Mouse (Mus musculus) forebrain, embryonic 14.5 days (tissue): Measurements from ENCODE around the gene Cd320. TPM values are rescaled to one million over a fixed set of nuclear protein-coding genes. Genes with fewer than 3 reads are reported as not detected.
A peak's percentile ranks its signal among the peaks of the same experiment; 100 is the strongest.

Experiments
- ATAC-seq: fragments of 200-750 bp; cut with Nextera tagmentation; 2 replicates; pipeline ENCODE4 v1.8.0; 2017; ENCODE audit warnings: mild to moderate bottlenecking, moderate library complexity
- DNase-seq: peaks from one replicate; pipeline ENCODE4 v3.0.0-alpha.2; 2015; ENCODE audit warnings: low spot score
- H3K27ac ChIP-seq: fragments of 300-500 bp; sonication (generic); 2 replicates; pipeline ENCODE4 v1.5.1; 2014; ENCODE audit warnings: low read depth, mild to moderate bottlenecking, control low read depth, low read length, moderate library complexity
- H3K27me3 ChIP-seq: fragments of 300-500 bp; sonication (generic); replicated peaks from 2 replicates; pipeline ENCODE4 v1.6.1; 2014; ENCODE audit warnings: low read length, control low read depth, mixed read lengths; ENCODE audit not compliant: control insufficient read depth, insufficient read depth
- H3K36me3 ChIP-seq: fragments of 300-500 bp; sonication (generic); 2 replicates; pipeline ENCODE4 v1.6.1; 2014; ENCODE audit warnings: low read length, control low read depth; ENCODE audit not compliant: control insufficient read depth, insufficient read depth
- H3K4me1 ChIP-seq: fragments of 300-500 bp; sonication (generic); 2 replicates; pipeline ENCODE4 v1.6.1; 2014; ENCODE audit warnings: antibody characterized with exemption, low read length, control low read depth; ENCODE audit not compliant: control insufficient read depth, insufficient read depth
- H3K4me2 ChIP-seq: fragments of 300-500 bp; sonication (generic); 2 replicates; pipeline ENCODE4 v1.6.1; 2014; ENCODE audit warnings: mild to moderate bottlenecking, control low read depth, low read length
- H3K4me3 ChIP-seq: fragments of 300-500 bp; sonication (generic); 2 replicates; pipeline ENCODE4 v1.5.1; 2014; ENCODE audit warnings: low read depth, low read length, control low read depth
- H3K9ac ChIP-seq: fragments of 300-500 bp; sonication (generic); 2 replicates; pipeline ENCODE4 v1.6.1; 2014; ENCODE audit warnings: mild to moderate bottlenecking, low read length, control low read depth, moderate library complexity
- H3K9me3 ChIP-seq: fragments of 300-500 bp; sonication (generic); replicated peaks from 2 replicates; pipeline ENCODE4 v1.6.1; 2016; ENCODE audit warnings: low read length, control low read depth, mixed read lengths; ENCODE audit not compliant: control insufficient read depth
- WGBS: fragments of 180-500 bp; shearing (Covaris S2); extraction: QIAGEN DNeasy Blood & Tissue Kit; methylation state at CpG from one replicate; pipeline ENCODE4 v1.1.7; 2014; 5-methylcytosine and 5-hydroxymethylcytosine counted together
- polyA plus RNA-seq: library from polyadenylated mRNA; unstranded; fragments of >200 nt; fragmentation: Nextera tagmentation; extraction: Ambion mirVana; gene quantifications from 2 replicates; pipeline ENCODE4 v1.2.1, GENCODE M21; 2014

Gene Cd320
- 66.8 and 86.0 TPM in 2 replicates for polyA plus RNA-seq

- Histone ChIP-seq H3K9me3 (no peaks in the 10 kb centered on the region), H3K27me3 (no peaks in the 10 kb centered on the region), H3K36me3 (peaks cover 27% of the 10 kb centered on the region), H3K4me3 (peak within 1 kb of the TSS; percentile 73), H3K9ac (peak within 1 kb of the TSS; percentile 75), H3K4me2 (peak within 1 kb of the TSS; percentile 96), H3K27ac (no peak within 1 kb of the TSS; the same call in 1 of the 2 replicates), H3K4me1 (peaks cover 6% of the 10 kb centered on the region)
- DNase-seq = peak; percentile 96
- ATAC-seq = peak; percentile 96
- WGBS = under 1% methylated on average over 45 of the region's 45 CpGs
Observed at GRCm38 (mm10) chr17:33842966-33843795, at the start of gene Cd320. TSS of gene Cd320 (plus strand) at chr17:33843091.

GRCm38 (mm10) chr17:33798306-33798705, 44.6 kb upstream of the Cd320 start:
- no peak for DNase-seq
- H3K27me3 ChIP-seq = no peaks in the 10 kb centered on the region
- no peak overlapping the region for H3K9ac ChIP-seq
- no peaks in the 10 kb centered on the region for H3K4me1 ChIP-seq
- H3K27ac ChIP-seq = no peak overlapping the region
- H3K36me3 ChIP-seq = no peaks in the 10 kb centered on the region
- H3K9me3 ChIP-seq = no peaks in the 10 kb centered on the region
- ATAC-seq = no peak
- no peak overlapping the region for H3K4me2 ChIP-seq
- 43% methylated on average over 3 of the region's 3 CpGs for WGBS
- no peak overlapping the region for H3K4me3 ChIP-seq

GRCm38 (mm10) chr17:33799277-33799676, 43.6 kb upstream of the Cd320 start:
- Histone ChIP-seq H3K4me3 (no peak overlapping the region), H3K4me2 (no peak overlapping the region), H3K9me3 (no peaks in the 10 kb centered on the region), H3K36me3 (no peaks in the 10 kb centered on the region), H3K4me1 (no peaks in the 10 kb centered on the region), H3K27me3 (no peaks in the 10 kb centered on the region), H3K9ac (no peak overlapping the region), H3K27ac (no peak overlapping the region)
- 69% methylated on average over 1 of the region's 1 CpGs for WGBS
- ATAC-seq (no peak), DNase-seq (no peak)

- Histone ChIP-seq H3K36me3 (no peaks in the 10 kb centered on the region), H3K27me3 (no peaks in the 10 kb centered on the region), H3K27ac (no peak overlapping the region), H3K9ac (no peak overlapping the region), H3K4me1 (no peaks in the 10 kb centered on the region), H3K9me3 (no peaks in the 10 kb centered on the region), H3K4me2 (no peak overlapping the region), H3K4me3 (no peak overlapping the region)
- ATAC-seq (no peak), DNase-seq (peak; percentile 61)
- WGBS = 4% methylated on average over 2 of the region's 2 CpGs
Observed at GRCm38 (mm10) chr17:33802221-33802620, 40.7 kb upstream of the Cd320 start.

GRCm38 (mm10) chr17:33804205-33804604, 38.7 kb upstream of the Cd320 start:
- Histone ChIP-seq H3K36me3 (no peaks in the 10 kb centered on the region), H3K9ac (no peak overlapping the region), H3K4me3 (no peak overlapping the region), H3K4me2 (no peak overlapping the region), H3K4me1 (no peaks in the 10 kb centered on the region), H3K9me3 (no peaks in the 10 kb centered on the region), H3K27me3 (no peaks in the 10 kb centered on the region), H3K27ac (no peak overlapping the region)
- no peak for DNase-seq
- whole genome bisulfite sequencing = 48% methylated on average over 4 of the region's 4 CpGs
- ATAC-seq = no peak

GRCm38 (mm10) chr17:33804745-33805144, 38.1 kb upstream of the Cd320 start:
- Histone ChIP-seq H3K4me3 (no peak overlapping the region), H3K4me2 (no peak overlapping the region), H3K9ac (no peak overlapping the region), H3K27me3 (no peaks in the 10 kb centered on the region), H3K27ac (no peak overlapping the region), H3K4me1 (no peaks in the 10 kb centered on the region), H3K9me3 (no peaks in the 10 kb centered on the region), H3K36me3 (no peaks in the 10 kb centered on the region)
- DNase-seq (no peak), ATAC-seq (no peak)
- 38% methylated on average over 1 of the region's 1 CpGs for WGBS

GRCm38 (mm10) chr17:33807181-33807888, 35.6 kb upstream of the Cd320 start:
- Histone ChIP-seq H3K4me1 (peaks cover 4% of the 10 kb centered on the region; the same call in 1 of the 2 replicates), H3K36me3 (no peaks in the 10 kb centered on the region), H3K9ac (no peak overlapping the region), H3K4me3 (no peak overlapping the region), H3K9me3 (no peaks in the 10 kb centered on the region), H3K27ac (no peak overlapping the region), H3K27me3 (no peaks in the 10 kb centered on the region), H3K4me2 (no peak overlapping the region)
- 75% methylated on average over 9 of the region's 9 CpGs for WGBS
- DNase-seq (no peak), ATAC-seq (no peak)

GRCm38 (mm10) chr17:33808192-33808591, 34.7 kb upstream of the Cd320 start:
- ATAC-seq (no peak), DNase-seq (no peak)
- no peak overlapping the region for H3K4me3 ChIP-seq
- WGBS = 50% methylated on average over 10 of the region's 10 CpGs
- H3K27me3 ChIP-seq = no peaks in the 10 kb centered on the region
- no peak overlapping the region for H3K9ac ChIP-seq
- no peaks in the 10 kb centered on the region for H3K36me3 ChIP-seq
- H3K9me3 ChIP-seq = no peaks in the 10 kb centered on the region
- H3K4me1 ChIP-seq = peaks cover 4% of the 10 kb centered on the region; the same call in 1 of the 2 replicates
- no peak overlapping the region for H3K27ac ChIP-seq
- no peak overlapping the region for H3K4me2 ChIP-seq
